Mouse (Mus musculus): ENCODE data around the gene Gm45521. TPM values are rescaled to one million over a fixed set of nuclear protein-coding genes. Genes with fewer than 3 reads are reported as not detected.

Gm45521 gene
- polyA plus RNA-seq, 1 experiment from 2014 or later = 0.67 TPM

DNA sequence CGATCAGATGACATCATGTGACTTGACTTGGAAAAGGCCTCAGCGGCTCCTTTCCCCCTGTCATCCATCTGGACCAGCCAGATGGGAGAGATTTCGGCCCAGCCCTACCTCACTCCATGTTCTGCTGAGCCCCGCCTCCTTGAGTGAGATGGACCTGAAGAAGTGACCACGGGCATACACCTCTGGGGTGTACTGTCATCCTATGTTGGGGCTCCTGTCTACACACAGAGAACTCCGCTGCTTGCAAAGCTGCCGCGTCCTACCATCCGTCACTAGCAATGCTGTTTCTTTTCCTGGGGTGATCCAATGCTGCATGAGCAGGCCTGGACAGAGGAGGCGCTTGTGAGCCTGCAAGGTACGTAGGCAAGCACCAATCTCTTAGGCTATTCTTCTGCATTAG is 3.5 kb downstream of the Gm45521 start:
- 0 out of 2 replicates have a peak, but pooled peaks have one; percentile 40 for ATAC-seq (ENCODE audit: low FRiP score)
- Histone ChIP-seq H3K9ac (no peak overlapping the region), H3K4me3 (no peak overlapping the region), H3K4me1 (peaks cover 5% of the 10 kb centered on the region; the same call in 1 of the 2 replicates), H3K36me3 (no peaks in the 10 kb centered on the region), H3K9me3 (replicated peaks) (no peaks in the 10 kb centered on the region), H3K27ac (no peak overlapping the region), H3K27me3 (no peaks in the 10 kb centered on the region), H3K4me2 (replicated peaks) (no peak overlapping the region)
- 49% methylated on average over 11 of the region's 11 CpGs for whole genome bisulfite sequencing

DNA sequence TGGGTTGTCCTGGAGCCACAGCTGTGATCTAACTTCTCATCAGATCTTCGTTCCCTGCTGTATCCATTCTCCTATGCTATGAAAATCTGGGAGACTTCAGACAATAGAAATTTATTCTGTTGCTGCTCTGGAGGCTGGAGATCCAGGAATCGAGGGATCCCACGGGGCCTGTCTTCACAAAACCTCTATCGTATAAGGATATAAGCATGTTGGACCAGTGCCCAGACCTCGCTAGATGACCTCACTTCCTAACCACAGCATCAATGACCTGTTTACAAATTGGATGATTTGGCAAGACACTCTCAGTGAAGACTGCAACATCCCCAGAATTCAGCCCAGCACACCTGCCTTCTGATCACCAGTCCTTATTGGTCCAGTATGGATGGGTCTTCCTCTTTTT is 4.6 kb downstream of the Gm45521 start:
- H3K36me3 ChIP-seq = no peaks in the 10 kb centered on the region
- no peak for ATAC-seq (ENCODE audit: low FRiP score)
- no peak overlapping the region for H3K9ac ChIP-seq
- H3K4me3 ChIP-seq = no peak overlapping the region
- no peak overlapping the region for H3K27ac ChIP-seq
- 77% methylated on average over 5 of the region's 5 CpGs for WGBS
- H3K27me3 ChIP-seq = no peaks in the 10 kb centered on the region
- peaks cover 5% of the 10 kb centered on the region; the same call in 1 of the 2 replicates for H3K4me1 ChIP-seq
- no peak overlapping the region for H3K4me2 ChIP-seq (replicated peaks)
- no peaks in the 10 kb centered on the region for H3K9me3 ChIP-seq (replicated peaks)

DNA sequence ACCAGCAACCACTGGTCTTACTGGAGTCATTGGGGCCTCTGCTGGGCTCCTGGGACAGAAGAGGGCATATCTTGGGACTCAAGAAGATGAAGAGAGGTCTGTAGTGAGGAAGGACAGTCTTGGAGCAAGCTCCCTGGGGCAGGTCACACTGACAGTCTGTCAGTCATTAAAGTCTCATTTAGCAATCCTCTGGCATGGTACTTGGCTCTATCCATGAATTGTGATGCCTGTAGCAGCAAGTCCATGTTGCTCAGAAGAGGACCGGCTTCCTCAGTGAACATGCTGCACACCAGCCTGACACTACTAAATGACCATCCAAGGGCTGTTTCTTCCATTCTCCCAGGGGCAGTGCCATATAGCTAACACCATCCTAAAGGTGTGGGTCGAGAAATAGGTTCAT is 5.5 kb downstream of the Gm45521 start:
- no peaks in the 10 kb centered on the region for H3K9me3 ChIP-seq (replicated peaks)

DNA sequence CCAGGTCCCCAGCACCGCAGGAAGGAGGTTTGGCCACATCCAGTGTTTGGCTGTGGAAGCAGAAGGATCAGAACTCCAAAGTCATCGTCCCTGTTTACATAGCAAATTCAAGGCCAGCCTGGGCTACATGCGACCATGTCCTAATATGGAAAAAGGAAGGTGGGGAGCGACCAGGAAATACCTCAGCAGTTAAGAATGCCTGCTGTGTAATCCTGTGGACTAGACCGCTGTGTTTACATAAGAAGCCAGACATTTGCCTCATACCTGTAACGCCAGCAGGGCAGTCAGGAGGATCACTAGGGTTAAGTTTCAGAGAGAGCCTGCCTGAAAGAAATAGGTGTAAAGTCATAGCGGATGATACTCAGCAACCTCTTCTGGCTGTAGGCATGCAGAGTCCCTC is 6.1 kb downstream of the Gm45521 start:
- no peak for ATAC-seq (ENCODE audit: low FRiP score)
- Histone ChIP-seq H3K4me3 (no peak overlapping the region), H3K36me3 (no peaks in the 10 kb centered on the region), H3K9ac (no peak overlapping the region), H3K27ac (no peak overlapping the region), H3K9me3 (replicated peaks) (no peaks in the 10 kb centered on the region), H3K4me2 (replicated peaks) (no peak overlapping the region), H3K27me3 (no peaks in the 10 kb centered on the region), H3K4me1 (no peaks in the 10 kb centered on the region)
- WGBS = 66% methylated on average over 7 of the region's 7 CpGs

More for the DNA sequence above, 5.5 kb downstream of the Gm45521 start:
- Histone ChIP-seq H3K4me1 (no peaks in the 10 kb centered on the region), H3K27me3 (no peaks in the 10 kb centered on the region), H3K9ac (no peak overlapping the region), H3K4me3 (no peak overlapping the region), H3K4me2 (replicated peaks) (no peak overlapping the region), H3K27ac (no peak overlapping the region), H3K36me3 (no peaks in the 10 kb centered on the region)
- 87% methylated on average over 2 of the region's 2 CpGs for WGBS
- ATAC-seq (ENCODE audit: low FRiP score) = no peak

DNA sequence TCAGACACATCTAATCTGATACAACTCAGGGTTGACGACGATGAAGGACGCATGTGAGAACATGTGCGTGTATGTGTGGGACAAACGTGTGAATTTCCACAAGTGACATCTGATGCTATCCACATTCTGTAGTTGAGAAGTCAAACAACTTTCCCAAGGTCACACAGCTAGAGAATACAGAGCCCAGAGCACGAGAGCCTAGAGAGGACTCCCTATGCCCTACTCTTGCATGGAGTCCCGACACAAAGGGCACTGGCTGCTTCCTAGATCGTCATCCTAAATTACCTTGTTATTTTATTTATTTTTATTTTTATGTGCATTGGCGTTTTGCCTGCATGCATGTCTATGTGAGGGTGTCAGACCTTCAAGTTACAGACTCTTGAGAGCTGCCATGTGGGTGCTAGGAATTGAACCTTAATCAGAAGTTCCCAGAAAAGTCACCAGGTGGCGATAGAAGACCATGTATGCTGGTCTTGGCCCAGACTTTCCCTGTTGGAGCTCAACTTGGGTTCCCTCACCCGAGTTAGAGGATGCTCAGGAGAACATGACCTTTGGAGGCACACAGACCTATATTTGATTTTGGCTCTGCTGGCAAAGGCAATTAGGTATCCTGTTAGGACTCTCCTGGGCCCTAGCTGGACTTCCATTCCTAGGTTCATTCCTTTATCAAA is 7.3 kb downstream of the Gm45521 start:
- ATAC-seq (ENCODE audit: low FRiP score) = peak; percentile 46; the same call in 1 of the 2 replicates
- 57% methylated on average over 11 of the region's 11 CpGs for WGBS
- H3K4me2 ChIP-seq (replicated peaks) = no peak overlapping the region

DNA sequence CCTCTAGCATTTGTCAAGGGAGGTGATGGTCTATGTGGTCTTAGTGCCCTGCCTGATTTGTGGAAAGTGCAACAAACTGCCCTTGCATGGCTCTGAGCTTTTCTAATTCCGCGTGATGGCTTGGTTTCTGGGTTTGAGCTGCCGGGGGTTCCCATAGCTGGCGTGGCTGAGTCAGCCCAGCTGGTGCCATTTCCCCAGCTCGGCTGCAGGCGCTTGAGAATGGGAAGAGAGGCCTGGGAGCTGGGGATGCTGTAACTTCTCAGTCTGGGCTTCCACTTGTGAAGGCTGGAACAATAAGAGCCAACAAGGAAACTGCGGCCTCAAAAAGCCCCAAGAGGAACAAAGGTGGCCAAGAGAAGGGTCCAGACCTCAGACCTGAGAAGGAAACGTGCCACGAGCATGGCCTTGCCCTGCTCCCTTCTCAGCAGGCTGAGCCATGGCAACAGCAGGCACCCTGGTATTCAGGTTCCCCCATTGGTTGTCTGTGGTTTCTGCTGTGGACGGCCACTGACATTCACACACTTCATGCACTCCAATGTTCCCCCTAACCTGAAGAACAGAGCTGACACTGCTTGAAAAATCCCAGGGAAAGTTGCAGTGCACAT is 14.9 kb downstream of the Gm45521 start:
- Histone ChIP-seq H3K27ac (no peak overlapping the region), H3K9ac (no peak overlapping the region), H3K4me3 (no peak overlapping the region), H3K4me2 (replicated peaks) (no peak overlapping the region), H3K36me3 (no peaks in the 10 kb centered on the region), H3K9me3 (replicated peaks) (no peaks in the 10 kb centered on the region), H3K27me3 (no peaks in the 10 kb centered on the region), H3K4me1 (no peaks in the 10 kb centered on the region)
- ATAC-seq (ENCODE audit: low FRiP score) = no peak
- 75% methylated on average over 10 of the region's 10 CpGs for WGBS

More for the DNA sequence above, 7.3 kb downstream of the Gm45521 start:
- Histone ChIP-seq H3K36me3 (no peaks in the 10 kb centered on the region), H3K4me1 (no peaks in the 10 kb centered on the region), H3K4me3 (no peak overlapping the region), H3K27me3 (no peaks in the 10 kb centered on the region), H3K27ac (no peak overlapping the region), H3K9me3 (replicated peaks) (no peaks in the 10 kb centered on the region), H3K9ac (no peak overlapping the region)

DNA sequence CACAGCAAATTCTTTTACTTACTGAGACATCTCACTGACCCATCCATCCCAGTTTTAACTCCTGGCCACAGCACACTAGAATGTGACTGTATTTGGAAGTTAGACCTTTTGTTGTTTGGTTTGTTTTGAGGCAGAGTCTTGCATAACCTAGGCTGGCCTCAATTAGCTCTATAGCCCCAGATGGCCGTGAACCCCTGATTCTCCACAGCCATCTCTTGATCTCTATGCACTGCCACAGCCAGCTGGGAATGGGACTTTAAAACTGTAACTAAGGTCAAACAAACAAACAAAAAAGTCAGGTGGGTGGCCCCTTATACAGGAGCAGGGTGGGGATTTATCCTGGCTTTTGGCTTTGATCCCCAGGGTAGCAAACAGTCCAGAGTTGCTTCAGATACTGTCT is 17.6 kb downstream of the Gm45521 start:
- Histone ChIP-seq H3K9ac (no peak overlapping the region), H3K4me3 (no peak overlapping the region), H3K27ac (no peak overlapping the region), H3K27me3 (no peaks in the 10 kb centered on the region), H3K4me2 (replicated peaks) (no peak overlapping the region), H3K9me3 (replicated peaks) (no peaks in the 10 kb centered on the region), H3K36me3 (no peaks in the 10 kb centered on the region), H3K4me1 (no peaks in the 10 kb centered on the region)
- WGBS = 100% methylated on average over 1 of the region's 1 CpGs
- no peak for ATAC-seq (ENCODE audit: low FRiP score)

DNA sequence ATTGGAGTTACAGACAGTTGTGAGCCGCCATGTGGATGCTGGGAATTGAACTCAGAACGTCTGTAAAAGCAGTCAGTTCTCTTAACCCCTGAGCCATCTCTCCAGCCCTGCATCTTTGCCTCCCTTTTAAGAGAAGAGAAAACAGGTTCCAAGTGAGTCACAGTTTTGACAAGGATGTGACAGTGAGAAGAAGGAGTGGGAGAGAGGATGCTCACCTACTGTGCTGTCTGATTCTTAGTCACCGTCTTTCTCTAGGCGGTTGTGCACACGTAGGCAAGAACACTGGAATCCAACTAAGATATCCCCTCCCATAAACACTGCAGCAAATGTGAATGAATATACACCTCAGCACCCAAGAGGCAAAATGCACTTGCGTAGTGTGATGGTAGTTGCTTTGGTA is 18.1 kb downstream of the Gm45521 start:
- Histone ChIP-seq H3K27ac (no peak overlapping the region), H3K9ac (no peak overlapping the region), H3K4me3 (no peak overlapping the region), H3K4me2 (replicated peaks) (no peak overlapping the region), H3K4me1 (no peaks in the 10 kb centered on the region), H3K9me3 (replicated peaks) (no peaks in the 10 kb centered on the region), H3K27me3 (no peaks in the 10 kb centered on the region), H3K36me3 (no peaks in the 10 kb centered on the region)
- ATAC-seq (ENCODE audit: low FRiP score) = no peak
- WGBS = 82% methylated on average over 6 of the region's 6 CpGs

DNA sequence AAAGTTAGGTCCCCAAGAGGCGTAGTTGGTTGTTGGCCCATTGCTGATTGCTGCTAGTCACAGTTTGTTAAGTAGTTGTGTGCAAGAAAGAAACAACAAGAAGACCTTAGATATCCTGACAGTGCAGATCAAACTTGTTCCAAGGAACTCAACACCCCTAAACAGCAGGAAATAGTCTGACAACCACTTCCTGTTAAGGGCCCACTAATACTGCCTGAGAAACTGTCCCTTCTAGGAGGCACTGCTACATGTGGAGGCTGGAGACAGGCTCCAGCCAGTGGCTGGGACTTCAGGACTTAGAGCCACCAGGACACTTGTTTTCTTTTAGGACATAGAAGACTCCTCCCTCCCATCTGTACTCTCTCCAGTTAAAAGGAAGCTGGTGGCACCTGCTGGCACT is 20.4 kb downstream of the Gm45521 start:
- Histone ChIP-seq H3K9ac (no peak overlapping the region), H3K36me3 (no peaks in the 10 kb centered on the region), H3K4me3 (no peak overlapping the region), H3K27me3 (no peaks in the 10 kb centered on the region), H3K4me2 (replicated peaks) (no peak overlapping the region), H3K4me1 (no peaks in the 10 kb centered on the region), H3K9me3 (replicated peaks) (no peaks in the 10 kb centered on the region), H3K27ac (no peak overlapping the region)
- WGBS = 92% methylated on average over 1 of the region's 1 CpGs
- no peak for ATAC-seq (ENCODE audit: low FRiP score)

DNA sequence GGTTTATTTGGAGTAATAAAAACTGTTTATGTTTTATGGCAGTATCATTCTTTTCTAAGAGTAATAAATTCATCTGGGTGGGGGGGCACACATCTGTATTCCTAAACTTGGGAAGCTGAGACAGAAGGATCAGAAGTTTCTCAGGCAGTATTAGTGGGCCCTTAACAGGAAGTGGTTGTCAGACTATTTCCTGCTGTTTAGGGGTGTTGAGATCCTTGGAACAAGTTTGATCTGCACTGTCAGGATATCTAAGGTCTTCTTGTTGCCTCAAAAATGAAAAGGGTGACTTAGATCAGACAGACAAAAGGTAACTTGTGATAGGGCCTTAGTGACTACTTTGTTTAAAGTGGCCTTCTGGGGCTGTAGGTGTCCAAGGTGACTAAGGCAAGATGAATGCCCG is 21.1 kb downstream of the Gm45521 start:
- H3K4me2 ChIP-seq (replicated peaks) = no peak overlapping the region
- no peak overlapping the region for H3K4me3 ChIP-seq
- 91% methylated on average over 1 of the region's 1 CpGs for WGBS
- no peak overlapping the region for H3K27ac ChIP-seq
- no peaks in the 10 kb centered on the region for H3K27me3 ChIP-seq
- no peaks in the 10 kb centered on the region for H3K36me3 ChIP-seq
- no peak for ATAC-seq (ENCODE audit: low FRiP score)
- H3K4me1 ChIP-seq = no peaks in the 10 kb centered on the region
- H3K9ac ChIP-seq = no peak overlapping the region
- no peaks in the 10 kb centered on the region for H3K9me3 ChIP-seq (replicated peaks)

DNA sequence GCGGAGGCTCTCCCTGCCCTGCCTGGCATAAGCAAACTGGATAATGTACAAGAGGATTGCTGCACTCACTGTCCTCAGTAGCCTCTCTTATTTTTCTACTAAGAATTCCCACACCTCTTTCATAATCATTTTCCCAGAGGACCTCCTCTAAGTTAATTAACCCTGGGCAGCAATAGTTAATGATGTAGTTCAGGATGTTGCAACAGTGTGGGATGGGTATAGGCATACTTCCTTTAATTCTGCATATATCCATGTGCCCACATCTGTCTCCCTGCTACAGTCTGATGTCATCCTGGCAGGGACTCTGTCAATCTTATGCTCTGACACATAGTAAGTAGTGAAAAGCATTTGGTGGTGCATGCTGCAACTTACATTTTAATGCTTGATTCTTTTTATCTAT is 24.1 kb downstream of the Gm45521 start:
- Histone ChIP-seq H3K27ac (no peak overlapping the region), H3K27me3 (no peaks in the 10 kb centered on the region), H3K9ac (no peak overlapping the region), H3K4me1 (no peaks in the 10 kb centered on the region), H3K36me3 (no peaks in the 10 kb centered on the region), H3K4me3 (no peak overlapping the region), H3K9me3 (replicated peaks) (no peaks in the 10 kb centered on the region), H3K4me2 (replicated peaks) (no peak overlapping the region)
- no peak for ATAC-seq (ENCODE audit: low FRiP score)
- WGBS = 94% methylated on average over 1 of the region's 1 CpGs

DNA sequence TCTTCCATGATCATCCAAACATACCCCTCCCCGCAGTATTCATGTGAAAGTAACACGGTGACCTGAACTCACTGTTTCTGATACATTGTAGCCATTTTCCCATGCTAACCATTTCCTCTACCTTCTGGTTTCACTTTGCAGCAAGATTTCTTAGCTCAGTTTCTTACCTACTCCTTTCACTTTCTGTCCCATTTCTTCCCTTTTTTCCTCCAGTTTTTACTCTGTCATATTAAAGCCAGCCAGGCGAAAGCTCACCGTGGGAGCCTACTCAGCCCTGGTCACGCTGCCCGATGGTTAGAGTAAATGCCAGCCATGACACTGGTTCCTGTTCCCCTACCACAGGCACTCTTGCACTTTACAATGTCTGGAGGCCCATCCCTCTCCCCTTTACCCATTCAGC is 29.8 kb downstream of the Gm45521 start:
- no peak for ATAC-seq (ENCODE audit: low FRiP score)
- Histone ChIP-seq H3K4me3 (no peak overlapping the region), H3K9me3 (replicated peaks) (no peaks in the 10 kb centered on the region), H3K4me1 (no peaks in the 10 kb centered on the region), H3K36me3 (no peaks in the 10 kb centered on the region), H3K4me2 (replicated peaks) (no peak overlapping the region), H3K27ac (no peak overlapping the region), H3K27me3 (no peaks in the 10 kb centered on the region), H3K9ac (no peak overlapping the region)
- WGBS = 97% methylated on average over 6 of the region's 6 CpGs

DNA sequence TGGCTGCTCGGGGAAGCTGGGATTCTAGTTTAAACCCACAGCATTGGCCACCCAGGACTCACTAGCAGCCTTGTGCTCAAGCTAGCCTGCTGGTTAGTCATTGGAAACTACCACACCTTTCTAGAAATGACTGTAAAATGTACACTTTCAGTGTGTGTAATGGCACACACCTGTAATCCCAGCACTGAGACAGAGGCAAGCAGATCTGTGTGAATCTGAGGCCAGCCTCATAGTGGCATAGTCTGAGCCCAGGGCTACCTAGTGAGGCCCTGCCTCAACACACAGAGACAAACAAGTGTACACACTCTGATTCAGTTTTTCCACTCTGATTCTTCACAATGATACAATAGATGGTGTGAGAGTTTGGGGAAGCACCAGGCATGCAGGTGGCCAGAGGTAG is 32.3 kb downstream of the Gm45521 start:
- Histone ChIP-seq H3K36me3 (no peaks in the 10 kb centered on the region), H3K9ac (no peak overlapping the region), H3K4me1 (no peaks in the 10 kb centered on the region), H3K4me3 (no peak overlapping the region), H3K4me2 (replicated peaks) (no peak overlapping the region), H3K27ac (no peak overlapping the region), H3K27me3 (no peaks in the 10 kb centered on the region), H3K9me3 (replicated peaks) (no peaks in the 10 kb centered on the region)
- ATAC-seq (ENCODE audit: low FRiP score) = no peak
- WGBS = 48% methylated on average over 1 of the region's 1 CpGs

Measured in hindbrain, embryonic 12.5 days (tissue).